Comparison of ENCODE assay signal across 17 mouse cellular contexts in genomic region chr9:86819366-86819765, GRCm38 (mm10).
"Had no signal": no experiment of that assay in that cellular context is flagged by ENCODE, and none has a peak within 500 bp of the region (broad histone marks: within the 10 kb centered on the region; RNA-seq: fewer than 3 reads in every experiment).

No protein-coding gene starts in this region.

- ATAC-seq: lung, postnatal 0 days; midbrain, embryonic 13.5 days; midbrain, embryonic 15.5 days had no signal

- H3K27ac ChIP-seq: lung, embryonic 15.5 days; macrophage; midbrain, embryonic 13.5 days; midbrain, embryonic 15.5 days; neural tube, embryonic 12.5 days; stomach, embryonic 15.5 days; stomach, postnatal 0 days had no signal

- H3K4me3 ChIP-seq: lung, embryonic 15.5 days; megakaryocyte, embryonic 14.5 days; midbrain, embryonic 13.5 days; midbrain, embryonic 15.5 days; neural tube, embryonic 12.5 days; stomach, embryonic 15.5 days had no signal

- H3K9ac ChIP-seq: lung, embryonic 15.5 days; midbrain, embryonic 13.5 days; midbrain, embryonic 15.5 days; neural tube, embryonic 12.5 days; stomach, embryonic 15.5 days had no signal

- H3K36me3 ChIP-seq: lung, embryonic 15.5 days; neural tube, embryonic 12.5 days; stomach, embryonic 15.5 days had no signal

- H3K9me3 ChIP-seq: lung, embryonic 15.5 days; megakaryocyte, embryonic 14.5 days; midbrain, embryonic 13.5 days; midbrain, embryonic 15.5 days; neural tube, embryonic 12.5 days; stomach, embryonic 15.5 days had no signal

- DNase-seq: lung, adult 2 months; lung, postnatal 14 days; lung, postnatal 36 days; right cerebral cortex, postnatal 14 days; thymus, adult 2 months; thymus, postnatal 25 days; thymus, postnatal 4 days had no signal

- H3K4me2 ChIP-seq: lung, embryonic 15.5 days; midbrain, embryonic 11.5 days; midbrain, embryonic 13.5 days; midbrain, embryonic 15.5 days; neural tube, embryonic 12.5 days; stomach, embryonic 15.5 days had no signal

- H3K4me1 ChIP-seq: lung, embryonic 15.5 days; megakaryocyte, embryonic 14.5 days; midbrain, embryonic 13.5 days; midbrain, embryonic 15.5 days; neural tube, embryonic 12.5 days; stomach, embryonic 15.5 days had no signal

- H3K27me3 ChIP-seq: lung, embryonic 15.5 days; megakaryocyte, embryonic 14.5 days; midbrain, embryonic 13.5 days; midbrain, embryonic 15.5 days; neural tube, embryonic 12.5 days; stomach, embryonic 15.5 days had no signal
